Mouse (Mus musculus): Measurements from ENCODE around the gene Galnt3.

Galnt3 gene

DNA sequence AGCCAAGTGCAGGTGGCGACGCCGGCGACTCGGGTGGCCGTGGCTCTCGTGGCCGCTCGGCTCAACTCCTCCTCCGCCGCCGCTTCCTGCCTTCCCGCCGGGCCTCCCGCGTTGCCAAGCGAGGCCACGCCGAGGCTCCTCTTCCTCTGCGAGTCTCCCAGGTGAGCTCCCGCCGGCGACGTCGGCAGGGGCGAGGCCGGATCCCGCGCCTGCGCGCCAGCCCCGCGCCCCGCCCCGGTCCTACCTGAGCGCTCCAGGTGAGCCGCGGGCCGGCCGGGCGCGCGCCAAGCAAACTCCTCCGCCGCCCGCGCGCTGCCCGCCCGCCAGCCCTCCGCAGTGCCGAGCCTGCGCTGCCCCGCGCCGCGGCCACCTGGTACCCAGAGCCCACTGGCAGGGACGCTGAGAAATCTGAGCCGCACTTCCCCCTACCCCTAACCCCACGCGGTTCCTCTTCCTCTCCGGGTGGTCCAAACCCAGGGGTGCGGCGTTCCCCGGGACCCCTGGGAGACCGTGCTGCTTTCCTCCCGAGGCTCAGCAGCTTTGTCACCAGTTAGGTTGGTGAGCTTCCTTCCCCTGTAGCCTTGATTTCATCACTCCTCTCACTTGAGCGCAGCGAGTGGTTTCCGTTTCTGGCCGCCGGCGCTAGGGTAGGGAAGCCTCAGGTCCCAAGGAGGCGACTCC is at the start of gene Galnt3:
Galnt3 (minus strand) TSS at position 404 of the 681 bp plus-strand sequence.
- DNase-seq (ENCODE audit: extremely low spot score, low read depth, low spot score), result no peak

DNA sequence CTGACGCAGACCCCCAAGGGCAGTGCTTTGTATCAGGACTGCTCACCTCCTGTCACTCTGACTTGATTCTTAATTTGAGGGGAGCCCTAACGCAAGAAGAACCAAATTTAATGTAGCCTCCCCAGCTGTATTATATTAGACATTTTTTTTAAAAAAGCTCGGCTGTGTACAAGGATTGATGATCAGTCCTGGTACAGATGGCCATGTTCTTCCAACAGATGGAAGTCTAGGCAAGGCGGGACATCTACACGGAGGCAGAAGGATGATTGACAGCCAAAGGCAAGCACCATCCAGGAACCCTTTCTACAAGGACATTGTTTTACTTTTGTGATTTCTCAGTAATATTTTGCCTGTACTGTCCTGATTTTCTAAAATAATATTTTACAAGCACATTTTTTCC is 48.3 kb upstream of the Galnt3 start:
- DNase-seq (ENCODE audit: extremely low spot score, low read depth, low spot score), result no peak

DNA sequence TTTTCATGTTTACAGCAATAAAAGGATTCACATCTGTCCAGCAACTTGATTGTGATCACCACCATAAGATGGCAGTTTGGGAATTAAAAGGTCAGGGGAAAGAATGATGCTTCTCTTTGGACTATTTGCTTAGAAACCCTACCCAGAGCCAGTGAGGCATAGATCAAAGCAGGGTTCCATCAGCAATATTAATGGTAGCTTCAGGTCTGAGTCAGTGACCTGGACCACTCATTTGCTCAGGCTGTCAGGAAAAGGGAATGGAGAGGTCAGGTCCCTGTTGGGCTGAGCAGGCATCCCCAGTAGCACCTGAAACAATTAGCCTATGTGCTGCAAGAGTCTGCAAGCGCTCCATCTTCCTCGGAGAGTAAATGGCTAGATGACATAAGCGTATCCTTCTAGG is 46.8 kb upstream of the Galnt3 start:
- DNase-seq (ENCODE audit: extremely low spot score, low read depth, low spot score), result no peak

DNA sequence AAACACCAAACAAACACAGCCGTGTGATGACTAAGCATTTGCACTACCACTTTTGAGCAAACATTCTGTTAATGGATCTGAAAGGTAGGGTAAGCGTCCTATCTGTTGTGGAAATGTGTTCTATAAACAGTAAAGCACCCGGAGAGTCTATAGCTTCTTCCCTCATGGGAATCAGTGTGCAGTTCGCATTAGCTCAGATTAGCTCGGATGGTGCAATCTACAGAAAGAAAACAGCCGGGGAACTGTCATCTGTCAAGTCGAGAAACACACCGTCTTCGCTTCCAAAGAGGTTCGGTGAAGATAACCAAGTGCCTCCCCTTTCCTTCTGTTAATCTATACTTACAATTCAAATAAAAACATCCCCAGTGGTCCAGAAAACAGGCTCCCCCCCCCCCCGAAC is 45.9 kb upstream of the Galnt3 start:
- DNase-seq (ENCODE audit: extremely low spot score, low read depth, low spot score), result no peak

DNA sequence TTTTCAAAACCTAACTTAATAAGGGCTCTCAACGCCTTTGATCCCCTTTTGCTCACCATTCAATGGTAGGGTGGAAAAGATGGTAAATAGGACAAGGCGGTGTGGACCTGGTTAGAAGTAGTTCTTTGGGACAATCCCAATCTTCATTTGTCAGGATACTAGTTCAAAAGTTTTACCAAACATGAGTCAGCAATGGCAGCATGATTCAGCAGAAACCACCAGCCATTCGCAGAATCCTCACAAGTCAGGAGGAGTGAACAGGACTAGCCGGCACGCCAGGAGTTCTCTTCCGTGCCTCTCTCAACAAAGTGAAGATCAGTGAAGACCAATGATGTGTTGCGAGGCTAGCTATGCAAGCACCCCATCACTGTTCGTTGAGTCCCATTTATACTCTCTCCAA is 40.2 kb upstream of the Galnt3 start:
- DNase-seq (ENCODE audit: extremely low spot score, low read depth, low spot score), result no peak

DNA sequence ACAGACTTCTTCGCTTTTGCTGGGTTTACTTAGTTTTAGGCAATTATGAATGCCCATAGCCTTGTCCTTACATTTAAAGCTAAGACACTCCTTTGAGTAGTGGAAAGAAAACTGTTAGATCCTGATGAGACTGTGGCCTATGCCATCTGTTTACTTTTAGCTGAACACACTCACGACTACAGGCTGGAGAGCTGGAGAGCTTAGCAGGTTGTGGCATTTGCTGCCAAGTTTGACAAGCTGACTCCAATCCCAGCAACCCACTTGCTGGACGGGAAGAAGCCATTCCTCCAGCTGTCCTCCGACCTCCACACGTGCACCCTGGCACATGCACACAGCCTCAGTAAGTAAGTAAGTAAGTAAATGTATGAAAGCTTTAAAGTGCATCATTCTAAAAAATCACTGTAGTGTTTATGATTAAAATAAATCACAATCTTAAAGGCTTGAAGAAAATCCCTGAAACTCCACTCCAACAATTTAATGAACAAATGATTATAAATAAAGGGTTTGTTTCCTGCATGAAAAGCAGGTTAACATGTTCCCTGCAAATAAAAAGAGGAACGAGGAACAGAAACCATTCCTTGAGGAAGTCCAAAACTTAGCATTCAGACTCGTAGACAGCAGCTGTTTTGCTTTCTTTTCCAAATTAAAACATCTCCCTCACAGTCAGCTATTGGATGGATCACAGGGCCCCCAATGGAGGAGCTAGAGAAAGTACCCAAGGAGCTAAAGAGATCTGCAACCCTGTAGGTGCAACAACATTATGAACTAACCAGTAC is 33.5 kb upstream of the Galnt3 start:
- DNase-seq (ENCODE audit: extremely low spot score, low read depth, low spot score), result no peak

DNA sequence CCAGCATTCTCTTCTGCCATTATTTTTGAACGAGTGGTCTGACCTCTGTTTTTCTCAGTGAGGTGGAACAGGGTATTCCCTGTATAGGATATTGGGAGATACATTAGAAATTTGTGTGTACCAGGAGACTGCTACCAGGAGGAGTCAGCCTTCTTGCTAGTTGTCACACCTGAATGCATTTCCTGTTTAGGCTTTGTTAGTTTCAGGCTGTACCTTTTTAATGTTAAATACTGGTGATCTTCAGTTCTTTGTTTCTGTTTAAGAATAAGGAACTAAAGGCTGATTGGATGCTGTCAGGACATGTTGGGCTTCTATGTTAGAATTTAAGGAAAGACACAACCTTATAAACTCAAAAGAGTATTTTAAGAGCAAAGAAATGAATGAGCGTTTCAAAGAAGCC is 26.6 kb upstream of the Galnt3 start:
- DNase-seq (ENCODE audit: extremely low spot score, low read depth, low spot score), result no peak

DNA sequence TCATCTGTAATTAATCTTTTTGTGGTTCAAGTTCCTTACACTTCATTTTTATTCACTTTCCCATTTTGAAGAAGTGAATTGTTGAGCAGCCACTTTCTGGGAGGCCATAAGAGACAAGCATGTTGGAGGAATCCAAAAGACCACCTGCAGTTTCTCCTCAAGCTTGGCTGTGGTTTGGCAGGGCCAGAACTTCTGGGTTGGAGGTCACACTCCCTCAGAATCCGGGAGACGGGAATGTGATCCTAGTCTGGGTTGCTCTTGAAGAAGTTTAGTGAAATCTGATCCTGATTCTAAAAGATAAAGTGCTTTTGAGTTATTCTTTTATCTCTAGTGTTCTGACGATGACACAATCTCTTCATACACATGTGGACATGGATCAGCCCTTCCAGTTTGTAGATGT is 25.7 kb upstream of the Galnt3 start:
- DNase-seq (ENCODE audit: extremely low spot score, low read depth, low spot score), result no peak

DNA sequence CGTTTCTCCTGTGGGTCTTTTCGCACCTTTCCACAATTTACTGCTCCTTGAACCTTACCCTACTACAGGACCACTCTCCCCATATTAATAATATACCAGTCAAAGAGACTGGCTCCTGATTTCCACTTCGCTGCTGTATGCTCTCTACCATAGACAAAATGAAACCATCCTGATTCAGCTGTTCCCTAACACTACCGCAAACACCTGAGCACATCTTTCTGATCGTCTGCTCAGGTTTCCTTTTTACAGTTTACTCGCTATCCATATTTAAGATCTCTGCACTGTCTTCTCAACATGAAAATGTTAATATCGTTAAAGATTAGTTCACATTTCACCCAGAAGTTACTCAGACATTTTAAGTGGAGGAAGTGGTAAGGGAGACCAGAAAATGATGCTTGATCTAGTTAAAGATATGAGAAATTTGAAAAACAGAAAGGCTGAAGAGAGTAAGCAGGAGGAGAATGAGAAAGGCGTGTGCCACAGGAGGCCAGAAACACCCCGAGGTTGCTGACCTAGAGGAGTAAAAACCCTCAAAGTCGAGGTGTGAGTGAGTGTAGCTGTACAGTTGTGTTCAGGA is 23.9 kb upstream of the Galnt3 start:
- DNase-seq (ENCODE audit: extremely low spot score, low read depth, low spot score), result no peak

DNA sequence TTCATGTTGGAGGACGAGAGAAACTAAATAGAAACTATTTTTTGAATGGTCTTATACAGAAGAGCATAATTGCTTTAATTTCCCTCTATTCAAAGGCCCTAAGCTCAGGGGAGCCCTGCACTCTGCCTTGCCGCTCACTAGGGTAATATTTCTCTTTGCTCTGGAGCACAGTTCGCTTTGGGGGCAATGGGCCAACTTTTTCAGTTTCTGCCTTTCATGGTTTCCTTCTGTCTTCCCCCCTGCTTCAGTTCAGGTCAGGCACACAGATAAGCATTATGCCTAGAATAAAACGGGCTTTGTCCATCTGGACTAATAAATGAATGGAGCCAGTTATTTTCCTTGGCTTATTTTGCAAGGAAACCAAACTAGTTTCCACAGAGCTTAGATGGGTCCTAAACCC is 21.7 kb upstream of the Galnt3 start:
- no peak for DNase-seq (ENCODE audit: extremely low spot score, low read depth, low spot score)

DNA sequence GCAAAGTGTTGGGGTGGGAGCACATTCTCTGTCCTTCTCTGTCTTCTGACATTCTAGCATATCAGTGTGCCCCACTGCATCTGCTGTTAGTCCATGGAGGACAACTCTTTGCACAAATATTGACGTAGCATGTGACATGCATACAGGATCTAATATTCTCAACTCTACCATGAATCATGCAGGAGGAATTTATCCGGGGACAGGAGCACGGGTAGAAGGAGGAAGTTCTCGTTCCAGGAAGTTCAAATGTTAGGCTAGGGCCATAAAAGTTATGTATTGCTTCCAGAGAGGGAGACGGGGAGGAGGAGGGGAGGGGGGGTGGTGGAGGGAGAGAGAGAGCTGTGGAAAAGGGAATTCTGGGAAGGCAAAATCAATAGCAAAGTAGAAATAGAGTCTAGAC is 20.0 kb upstream of the Galnt3 start:
- DNase-seq (ENCODE audit: extremely low spot score, low read depth, low spot score), result no peak

DNA sequence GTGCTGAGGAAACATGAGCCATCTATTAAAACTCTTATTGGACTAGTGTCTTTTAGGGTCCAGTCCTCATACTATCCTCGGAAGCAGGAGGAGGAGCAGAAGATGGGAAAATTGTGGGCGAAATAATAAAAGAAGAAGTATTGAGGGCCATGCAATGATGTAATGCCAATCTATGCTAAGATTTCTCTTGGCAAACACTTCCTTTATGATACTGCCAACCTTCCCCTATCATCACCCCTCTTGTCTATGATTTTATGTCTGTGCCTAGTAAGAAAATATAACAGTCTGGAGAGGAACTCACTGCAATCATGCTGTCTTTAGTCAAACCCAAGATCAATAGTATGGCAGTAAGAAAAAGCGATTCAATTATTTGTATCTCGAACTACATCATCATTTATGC is 18.5 kb upstream of the Galnt3 start:
- DNase-seq (ENCODE audit: extremely low spot score, low read depth, low spot score), result no peak

DNA sequence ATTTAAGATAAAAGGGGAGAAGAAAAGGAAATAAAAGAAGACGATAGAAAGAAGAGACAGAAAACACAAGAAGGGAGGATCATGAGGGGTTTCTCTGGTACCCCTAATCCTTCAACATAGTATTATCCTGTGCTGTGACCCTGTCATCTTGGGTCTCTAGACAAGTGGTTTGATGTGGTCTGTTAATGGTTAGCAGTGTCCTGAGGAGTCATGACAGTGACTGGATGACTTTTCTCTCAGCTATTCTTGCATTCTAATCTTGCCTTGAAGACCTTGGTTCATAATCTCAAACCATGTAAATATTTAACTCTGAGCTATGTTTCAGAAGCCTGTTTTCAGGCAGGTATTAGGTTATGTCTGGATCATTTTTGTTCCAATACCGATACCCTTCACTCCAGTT is 17.9 kb upstream of the Galnt3 start:
- no peak for DNase-seq (ENCODE audit: extremely low spot score, low read depth, low spot score)

DNA sequence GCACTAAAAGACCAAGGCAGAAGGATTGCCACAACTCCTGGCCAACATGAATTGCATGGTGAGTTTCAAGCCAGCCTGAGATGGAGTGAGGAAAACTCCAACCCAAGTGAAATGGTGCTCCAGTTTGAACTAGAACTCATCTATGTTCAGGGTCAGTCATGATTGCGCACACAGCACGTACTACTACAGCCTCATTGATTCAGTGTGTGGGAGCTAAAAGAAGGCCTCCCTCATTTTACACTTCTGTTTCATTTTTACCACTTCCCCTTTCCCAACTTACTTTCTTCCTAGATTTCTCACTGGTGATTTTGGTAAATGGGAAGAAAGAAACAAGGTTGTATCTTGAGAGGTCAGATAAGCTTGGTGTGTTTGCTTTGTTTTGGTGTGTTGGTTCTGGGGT is 17.5 kb upstream of the Galnt3 start:
- DNase-seq (ENCODE audit: extremely low spot score, low read depth, low spot score), result no peak

DNA sequence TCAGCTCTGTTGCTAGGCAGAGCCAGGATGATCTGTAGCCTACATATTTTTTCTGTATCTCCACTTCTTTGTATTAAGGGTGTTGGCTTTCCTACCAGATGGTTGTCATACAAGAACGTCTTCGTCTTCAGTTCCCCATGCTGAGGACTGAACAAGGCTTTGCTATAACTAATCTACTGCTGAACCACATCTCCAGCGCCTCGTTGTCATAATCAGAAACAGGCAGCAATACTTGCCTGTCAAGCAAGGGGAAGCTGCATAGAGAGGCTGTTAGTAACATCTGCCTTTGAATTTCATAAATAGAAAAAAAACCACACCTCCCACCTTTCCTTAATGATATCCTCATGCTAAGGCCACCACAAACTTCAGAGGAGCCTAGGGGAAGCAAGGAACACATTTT is 15.5 kb upstream of the Galnt3 start:
- DNase-seq (ENCODE audit: extremely low spot score, low read depth, low spot score), result no peak

DNA sequence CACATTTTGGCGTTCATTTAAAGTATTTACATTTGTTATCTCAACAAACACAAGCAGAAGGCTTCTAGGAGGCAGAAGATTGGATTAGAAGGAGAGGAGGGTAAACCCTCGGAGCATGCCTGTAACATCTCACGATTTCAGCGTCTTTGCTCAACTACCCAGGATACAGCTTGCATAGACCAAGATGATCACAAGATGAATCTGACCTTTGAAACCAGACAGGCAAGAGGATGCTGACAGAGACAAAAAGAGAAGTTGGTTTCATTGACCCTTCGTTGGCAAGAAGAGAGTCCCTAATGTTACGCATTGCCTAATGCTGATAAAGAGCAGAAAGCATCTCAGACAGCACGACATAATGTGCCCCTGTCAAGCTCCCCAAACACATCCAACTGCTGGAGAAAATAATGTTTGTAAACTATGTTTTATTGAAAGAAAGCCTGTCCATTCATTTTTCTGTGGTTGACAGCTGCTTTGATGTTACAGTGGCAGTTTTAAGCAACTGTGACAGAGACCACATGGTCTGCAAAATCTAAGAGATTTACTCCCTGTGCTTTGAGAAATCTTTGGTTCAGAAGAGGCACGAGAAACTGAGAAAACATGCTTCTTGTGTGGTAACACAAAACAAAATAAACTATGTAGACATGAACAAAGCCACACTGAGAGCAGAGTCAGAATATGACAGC is 7.2 kb upstream of the Galnt3 start:
- DNase-seq (ENCODE audit: extremely low spot score, low read depth, low spot score), result no peak

DNA sequence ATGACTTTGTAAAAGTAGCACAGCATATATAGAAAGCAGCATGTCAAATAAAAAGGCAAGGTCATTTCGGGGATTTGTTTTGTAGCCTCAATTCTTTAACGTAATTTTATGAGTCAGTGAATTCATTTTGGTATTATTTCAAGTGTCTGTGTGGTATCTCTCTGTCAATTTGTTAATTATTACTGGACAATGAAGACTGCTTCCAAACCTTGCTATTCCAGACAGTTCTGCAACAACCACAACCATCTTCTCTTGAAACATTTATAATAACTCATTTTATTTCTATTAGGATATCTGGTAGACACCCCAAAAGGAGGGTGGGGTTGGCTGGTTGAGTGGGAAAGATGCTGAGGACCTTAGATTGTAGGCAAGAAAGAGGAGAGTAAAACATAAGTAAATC is 4.1 kb upstream of the Galnt3 start:
- DNase-seq (ENCODE audit: extremely low spot score, low read depth, low spot score), result no peak

DNA sequence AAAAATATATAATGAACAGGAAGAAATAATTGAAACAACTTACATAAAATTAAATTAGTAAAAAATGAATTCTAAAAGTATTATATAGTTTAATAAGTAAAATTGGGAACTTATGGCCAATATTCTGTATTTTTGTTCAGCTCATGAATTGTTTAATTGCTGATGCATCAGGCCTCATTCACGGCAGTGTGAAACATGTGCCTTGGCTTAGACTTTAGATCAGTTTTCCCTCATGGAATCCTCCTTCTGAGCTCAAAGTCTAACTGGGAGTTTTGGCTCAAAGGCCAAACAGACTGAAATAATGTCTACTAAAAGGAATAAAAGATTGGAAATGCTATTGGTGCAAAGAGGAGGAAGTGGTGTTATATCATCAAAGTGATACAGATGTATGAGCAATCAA is 2.7 kb upstream of the Galnt3 start:
- DNase-seq (ENCODE audit: extremely low spot score, low read depth, low spot score), result no peak

DNA sequence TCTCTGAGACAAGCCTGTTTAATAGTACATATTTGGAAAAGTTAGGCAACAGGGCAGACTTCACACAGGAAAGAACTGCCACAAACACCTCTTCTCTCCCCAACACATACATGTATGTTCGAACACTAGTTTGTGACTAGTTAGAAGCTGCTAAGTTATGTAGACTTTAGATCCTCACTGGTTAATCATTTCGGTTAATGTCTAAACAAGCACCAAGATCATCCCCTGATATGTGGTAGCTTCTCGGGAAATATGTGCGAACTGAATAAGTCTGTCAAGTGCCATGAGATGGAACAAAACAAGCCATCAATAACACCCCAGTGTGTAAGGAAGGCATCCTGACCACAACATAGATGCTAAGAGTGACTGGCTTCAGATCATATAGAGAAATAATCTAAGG is 2.1 kb upstream of the Galnt3 start:
- no peak for DNase-seq (ENCODE audit: extremely low spot score, low read depth, low spot score)

DNA sequence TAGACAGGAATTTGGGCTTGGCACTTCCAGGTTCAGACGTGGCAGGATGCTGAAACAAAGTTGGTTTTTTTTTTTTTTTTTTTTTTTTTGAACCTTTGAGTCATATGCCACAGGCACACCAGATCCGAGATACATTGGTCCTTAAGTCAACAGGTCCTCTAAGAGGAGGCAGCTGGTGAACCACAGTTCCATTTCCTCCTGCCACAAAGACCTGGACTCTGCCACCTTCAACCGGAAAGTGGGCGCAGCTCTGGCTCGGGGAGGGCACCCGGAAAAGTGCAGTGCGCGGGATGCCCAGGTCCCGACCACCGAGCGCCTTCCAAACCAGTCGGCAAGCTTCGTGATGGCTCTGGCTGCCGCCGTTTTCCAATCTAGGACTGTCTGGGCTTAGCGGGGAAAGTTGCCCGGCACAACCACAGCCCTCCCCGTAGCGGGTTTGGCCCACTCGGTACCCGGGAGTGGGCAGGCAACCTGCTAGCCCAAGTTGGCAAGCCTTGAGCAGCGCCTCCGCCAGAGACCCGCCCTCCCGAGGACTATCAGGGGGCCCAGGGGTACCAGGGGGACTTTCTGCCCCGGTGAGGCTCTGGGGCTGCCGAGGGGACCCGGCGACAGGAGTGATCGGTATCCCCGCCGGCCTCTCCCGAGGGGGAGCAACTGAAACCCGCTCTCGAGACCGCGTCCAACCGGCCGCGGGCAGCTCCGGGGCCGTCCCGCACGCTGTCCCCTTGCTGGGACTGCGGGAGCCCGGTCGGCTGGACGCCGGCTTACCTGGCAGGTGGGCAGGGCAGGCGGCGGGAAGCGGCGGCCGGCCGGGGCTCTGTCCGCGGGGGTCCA is 821 bp downstream of the Galnt3 start:
- DNase-seq (ENCODE audit: extremely low spot score, low read depth, low spot score), result no peak

DNA sequence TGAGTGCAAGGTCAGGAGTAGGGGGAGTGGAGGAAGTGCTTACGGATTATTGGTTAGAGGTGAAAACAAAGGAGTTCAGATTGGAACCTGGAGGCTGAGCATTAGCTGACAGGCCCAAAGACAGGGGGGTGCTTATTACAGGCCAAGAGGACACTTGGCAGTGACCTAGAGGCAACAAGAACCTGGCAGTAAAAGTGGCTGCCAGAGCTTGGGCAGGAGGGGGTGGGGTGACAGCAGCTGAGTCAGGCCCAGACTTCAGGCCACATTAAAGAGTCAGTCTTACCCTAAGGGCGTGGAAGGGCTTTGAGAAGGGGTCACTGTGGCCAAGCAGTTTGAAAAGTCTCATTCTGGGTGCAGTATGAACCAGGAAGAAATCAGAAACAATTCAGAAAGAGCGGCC is 7.1 kb downstream of the Galnt3 start:
- no peak for DNase-seq (ENCODE audit: extremely low spot score, low read depth, low spot score)

All from hindlimb bud, embryonic 11.5 days (tissue).